Mouse (Mus musculus): Measurements from ENCODE around the gene Plaa.

The Plaa gene

DNA sequence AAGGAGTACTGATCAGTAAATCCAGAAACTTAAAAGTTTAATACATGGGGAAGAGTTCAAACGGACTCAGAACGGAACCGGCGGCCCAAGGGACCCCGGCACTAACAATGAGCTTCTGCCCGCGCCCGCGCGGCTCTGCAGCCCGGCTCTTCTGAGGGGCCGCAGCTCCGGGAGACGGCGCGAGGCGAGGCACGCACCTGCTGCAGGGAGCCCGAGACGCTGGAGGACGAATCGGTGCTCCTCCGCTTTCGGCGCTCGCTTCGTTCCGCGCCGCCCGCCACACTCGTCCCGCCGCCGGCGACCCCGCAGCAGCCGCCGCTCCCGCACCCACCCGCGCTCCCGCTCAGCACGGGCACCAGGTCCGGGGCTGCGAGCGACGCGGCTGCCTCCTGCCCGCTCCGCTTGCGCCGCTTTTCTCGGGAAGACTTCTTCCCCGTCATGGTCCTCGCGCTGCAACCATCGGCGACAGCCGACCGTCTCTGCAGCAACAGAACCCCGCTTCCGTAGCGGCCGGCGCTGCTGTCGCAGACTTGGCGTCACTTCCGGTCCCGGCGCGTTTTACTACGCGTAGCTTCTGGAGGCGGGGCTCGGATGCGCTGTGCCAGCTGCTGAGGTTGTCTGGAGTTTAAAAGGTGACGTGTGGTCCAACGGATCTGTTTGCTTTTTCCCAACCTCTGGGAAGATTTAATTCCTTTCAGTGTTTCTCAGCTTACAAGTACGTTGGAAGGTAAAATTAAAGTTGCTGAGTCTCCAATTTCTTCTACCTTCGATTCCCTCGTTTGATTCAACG, 46.6 kb downstream of the Plaa start, which contains the start of the genes Gm10306 and Caap1:
Gene Gm10306 (plus strand): TSS at position 282 of the 790 bp plus-strand sequence.
Gene Caap1 (minus strand): TSS at position 532 of the 790 bp plus-strand sequence.
- DNase-seq (ENCODE audit: low read depth in 2 of 2, low spot score in 2 of 2): peak; percentile 87 to 90

DNA sequence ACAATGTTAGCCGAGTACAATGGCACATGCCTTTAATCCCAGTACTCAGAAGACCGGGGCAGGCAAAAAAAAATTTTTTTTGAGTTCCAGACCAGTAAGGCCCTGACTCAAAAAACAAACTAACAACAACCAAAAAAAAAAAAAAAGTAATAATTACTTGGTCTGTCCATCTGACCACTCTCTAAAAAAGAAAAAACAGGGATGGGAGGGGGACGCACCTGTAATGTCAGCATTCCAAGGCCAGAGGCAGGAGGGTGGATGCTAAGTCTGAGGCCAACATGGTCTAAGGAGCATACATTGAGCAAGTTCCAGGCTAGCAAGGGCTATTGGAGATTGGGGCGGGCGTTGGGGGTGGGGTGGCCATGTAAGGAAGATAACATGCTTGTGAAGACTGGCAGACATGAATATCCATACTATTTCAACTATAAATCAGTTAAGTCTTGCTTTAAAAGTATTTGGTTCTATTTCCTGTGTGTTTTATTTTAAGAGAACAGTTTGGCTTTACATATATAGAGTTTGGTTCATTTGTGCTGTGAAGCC, 48.0 kb downstream of the Plaa start:
- DNase-seq (ENCODE audit: low read depth in 2 of 2, low spot score in 2 of 2): no peak

DNA sequence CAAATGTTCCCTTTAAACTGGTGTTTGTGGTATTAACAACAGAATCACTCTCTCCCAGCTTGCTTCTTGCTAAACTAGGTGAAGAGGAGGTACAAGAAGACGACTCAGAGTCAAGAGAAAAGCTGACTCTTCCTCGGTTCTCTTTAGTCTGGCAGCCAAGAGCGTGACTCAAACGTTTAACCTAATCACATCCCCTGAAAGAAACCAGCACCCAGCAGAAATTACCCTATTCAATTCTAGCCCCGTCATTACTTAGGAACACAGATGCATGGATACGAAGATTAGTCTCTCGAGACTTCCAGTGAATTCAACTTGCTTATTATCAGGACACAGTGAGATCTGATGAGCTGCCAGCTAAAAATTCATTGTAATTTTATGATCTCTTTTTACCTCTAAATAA, 58.7 kb downstream of the Plaa start:
- no peak for DNase-seq (ENCODE audit: low read depth in 2 of 2, low spot score in 2 of 2)

DNA sequence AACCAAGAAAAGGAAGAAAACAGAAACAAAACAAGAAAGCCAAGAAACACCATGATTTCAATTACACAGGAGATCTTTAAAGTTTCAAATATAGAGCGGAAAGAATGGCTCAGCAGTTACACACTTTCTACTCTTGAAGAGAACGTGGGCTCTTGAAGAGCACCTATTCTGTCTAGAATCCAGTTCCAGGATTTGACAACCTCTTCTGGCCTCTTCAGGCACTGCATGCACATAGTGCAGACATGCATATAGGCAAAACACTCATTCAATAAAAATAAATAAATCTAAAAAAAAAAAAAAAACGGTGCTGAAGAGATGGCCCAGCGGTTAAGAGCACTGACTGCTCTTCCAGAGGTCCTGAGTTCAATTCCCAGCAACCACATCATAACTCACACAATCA, 60.0 kb downstream of the Plaa start:
- no peak for DNase-seq (ENCODE audit: low read depth in 2 of 2, low spot score in 2 of 2)

DNA sequence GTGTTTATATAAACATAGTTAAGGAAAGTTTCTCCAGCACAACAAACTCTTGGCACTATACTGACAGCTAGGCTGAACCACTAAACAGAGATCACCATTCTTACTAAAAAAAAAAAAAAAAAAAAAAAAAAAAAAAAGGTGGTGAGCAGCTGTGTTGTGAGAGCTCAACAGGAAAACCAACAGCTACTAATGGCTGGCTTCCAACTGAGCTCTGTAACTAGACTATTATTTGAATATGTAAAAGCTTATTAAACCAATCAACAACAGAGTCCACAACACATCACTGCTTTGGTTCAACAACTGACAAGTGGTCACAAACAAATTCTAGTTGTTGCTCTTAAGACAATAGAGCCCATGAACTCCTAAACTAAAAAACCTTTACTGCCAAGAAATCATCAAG, 69.8 kb downstream of the Plaa start:
- DNase-seq (ENCODE audit: low read depth in 2 of 2, low spot score in 2 of 2): no peak

DNA sequence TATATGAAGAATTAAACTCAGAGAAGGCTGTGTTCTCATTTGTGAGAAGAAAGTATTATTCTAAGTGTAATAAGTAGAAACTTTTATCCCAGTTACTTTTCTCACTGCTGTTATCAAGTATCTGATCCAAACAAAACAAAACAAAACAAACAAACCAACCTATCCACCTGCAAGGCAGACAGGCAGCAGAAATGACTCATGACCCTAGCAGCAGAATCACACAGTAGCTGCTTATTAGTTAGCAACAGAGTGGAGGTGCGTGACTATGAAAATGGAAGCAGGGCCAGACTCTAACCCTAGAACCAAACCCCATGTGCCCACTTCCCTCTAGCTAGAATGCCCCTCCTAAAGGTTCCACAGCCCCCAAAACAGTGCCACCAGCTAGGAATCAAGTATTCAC, 73.6 kb downstream of the Plaa start:
- no peak for DNase-seq (ENCODE audit: low read depth in 2 of 2, low spot score in 2 of 2)

DNA sequence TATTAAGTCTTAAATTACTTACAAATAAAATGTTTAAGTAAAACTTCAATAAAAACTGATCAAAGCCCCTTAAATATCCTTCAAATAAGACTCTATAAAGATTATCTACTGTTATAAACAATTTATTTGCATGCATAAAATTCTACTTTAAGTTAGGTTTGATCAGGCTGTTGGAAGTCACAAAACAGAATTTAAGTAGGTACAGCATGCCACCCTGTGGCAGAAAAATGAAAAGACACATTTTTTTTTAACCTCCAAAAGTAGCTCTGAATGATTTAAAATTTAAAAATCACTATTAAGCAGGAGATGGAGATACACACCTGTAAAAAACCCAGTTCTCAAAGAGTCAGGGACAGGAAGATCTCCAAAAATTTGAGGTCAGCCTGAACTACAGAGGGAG, 79.7 kb downstream of the Plaa start:
- no peak for DNase-seq (ENCODE audit: low read depth in 2 of 2, low spot score in 2 of 2)

DNA sequence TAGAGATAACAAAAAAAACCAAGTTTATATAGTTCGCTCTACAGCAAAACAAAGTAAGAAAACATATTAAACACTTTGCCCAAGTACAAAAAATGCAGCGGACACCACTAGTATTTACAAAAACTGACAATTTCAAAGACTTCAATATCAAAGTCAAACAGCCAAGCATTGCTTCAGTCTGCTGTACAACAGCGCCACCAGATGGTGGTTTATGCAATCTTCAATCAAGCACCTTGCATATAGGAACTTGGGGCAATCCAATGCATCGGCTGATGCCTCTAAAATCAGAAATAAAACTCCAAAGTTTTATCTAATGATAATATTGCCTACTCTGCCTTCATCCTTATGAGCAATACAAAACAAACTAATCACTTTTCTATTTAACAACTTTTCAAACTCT, 85.4 kb downstream of the Plaa start:
- DNase-seq (ENCODE audit: low read depth in 2 of 2, low spot score in 2 of 2): peak in 1 of 2 experiments; percentile 12

Data from CD8-positive naive resting alpha-beta T cell, adult 2 months (primary cell).